Mouse (Mus musculus) kidney, adult 2 months (tissue): Measurements from ENCODE around the gene Dcxr. TPM values are rescaled to one million over a fixed set of nuclear protein-coding genes. Genes with fewer than 3 reads are reported as not detected.

Experiments
- DNase-seq: peaks from one replicate; pipeline ENCODE4 v3.0.0; 2021
- H3K27ac ChIP-seq: fragments of 200-500 bp; 2 replicates; pipeline ENCODE4 v1.5.1; 2012; ENCODE audit warnings: low read depth, low read length, control low read depth, inconsistent platforms; ENCODE audit not compliant: insufficient read depth
- H3K27me3 ChIP-seq: fragments of 200-500 bp; replicated peaks from 2 replicates; pipeline ENCODE4 v1.6.1; 2012; ENCODE audit warnings: mild to moderate bottlenecking, moderate library complexity, low read length, inconsistent platforms; ENCODE audit not compliant: control insufficient read depth, insufficient read depth
- H3K36me3 ChIP-seq: fragments of 200-500 bp; 2 replicates; pipeline ENCODE4 v1.6.1; 2012; ENCODE audit warnings: mild to moderate bottlenecking, moderate library complexity, low read length, inconsistent platforms; ENCODE audit not compliant: control insufficient read depth, insufficient read depth
- H3K4me1 ChIP-seq: fragments of 200-500 bp; 2 replicates; pipeline ENCODE4 v1.6.1; 2011; ENCODE audit warnings: low read length; ENCODE audit not compliant: control insufficient read depth, insufficient read depth
- H3K4me3 ChIP-seq: fragments of 200-500 bp; 2 replicates; pipeline ENCODE4 v1.5.1; 2011; ENCODE audit warnings: mild to moderate bottlenecking, low read depth, low read length, control low read depth; ENCODE audit not compliant: insufficient read depth
- CTCF ChIP-seq: fragments of 200-500 bp; conservative IDR thresholded peaks from 2 replicates; pipeline ENCODE4 v1.5.1; 2011; ENCODE audit warnings: low read depth, mild to moderate bottlenecking, control low read depth, low read length, moderate library complexity, mixed read lengths; ENCODE audit not compliant: insufficient read depth, insufficient read length
- POLR2A ChIP-seq: fragments of 200-500 bp; IDR thresholded peaks from one replicate; pipeline ENCODE4 v1.6.1; 2011; ENCODE audit warnings: low read depth, low read length, control low read depth
- WGBS: fragments of 180-500 bp; shearing (Covaris S2); methylation state at CpG from one replicate; pipeline ENCODE4 v1.1.7; 2018; 5-methylcytosine and 5-hydroxymethylcytosine counted together
- polyA plus RNA-seq: library from polyadenylated mRNA; depleted of rRNA; stranded (reverse); fragments of >200 nt; gene quantifications from 2 replicates; pipeline ENCODE4 v1.2.3, GENCODE M21; 2012

Gene Dcxr
- polyA plus RNA-seq, 1 experiment, result 910 TPM

GRCm38 (mm10) chr11:120720450-120720849 lies 6.6 kb downstream of the Dcxr start:
- H3K27ac ChIP-seq, result no peak overlapping the region
- peaks cover 11% of the 10 kb centered on the region; the same call in 1 of the 2 replicates for H3K4me1 ChIP-seq
- peak; percentile 90 for DNase-seq
- no peaks in the 10 kb centered on the region for H3K36me3 ChIP-seq
- peak; percentile 98 for TF ChIP-seq CTCF
- TF ChIP-seq POLR2A, result no peak
- no peaks in the 10 kb centered on the region for H3K27me3 ChIP-seq
- 10% methylated on average over 17 of the region's 17 CpGs for WGBS
- H3K4me3 ChIP-seq, result no peak overlapping the region

DNA sequence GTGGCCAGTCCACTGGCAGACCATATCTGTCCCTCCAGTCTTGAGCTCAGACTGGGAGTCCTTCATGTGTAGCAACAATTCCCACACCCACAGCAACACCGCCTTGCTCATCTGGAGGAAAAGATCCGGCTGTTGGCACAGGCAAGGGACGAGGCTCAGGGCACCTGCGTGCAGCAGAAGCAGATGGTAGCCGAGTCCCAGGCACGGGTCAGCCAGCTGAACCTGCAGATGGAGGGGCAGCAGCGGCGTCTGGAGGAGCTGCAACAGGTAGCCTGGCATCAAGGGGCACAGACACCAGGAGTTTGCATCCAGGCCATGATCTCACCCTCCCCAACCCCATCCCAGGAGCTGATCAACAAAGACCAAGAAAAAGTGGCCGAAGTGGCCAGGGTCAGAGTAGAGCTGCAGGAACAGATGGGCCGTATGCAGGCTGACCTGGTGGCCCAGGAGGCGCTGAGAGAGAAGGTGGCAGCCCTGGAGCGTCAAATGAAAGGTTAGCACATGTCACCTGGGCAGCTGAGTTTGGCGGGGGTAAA lies 7.2 kb downstream of the Dcxr start:
- Histone ChIP-seq H3K36me3 (no peaks in the 10 kb centered on the region), H3K27ac (no peak overlapping the region), H3K4me1 (peaks cover 11% of the 10 kb centered on the region; the same call in 1 of the 2 replicates), H3K4me3 (no peak overlapping the region), H3K27me3 (no peaks in the 10 kb centered on the region)
- no peak for DNase-seq
- 89% methylated on average over 13 of the region's 13 CpGs for WGBS
- TF ChIP-seq POLR2A (no peak), CTCF (no peak)

- Histone ChIP-seq H3K4me1 (peaks cover 15% of the 10 kb centered on the region; the same call in 1 of the 2 replicates), H3K27me3 (no peaks in the 10 kb centered on the region), H3K27ac (no peak overlapping the region), H3K36me3 (no peaks in the 10 kb centered on the region), H3K4me3 (no peak overlapping the region)
- no peak for TF ChIP-seq CTCF
- TF ChIP-seq POLR2A, result no peak
- no peak for DNase-seq
- 90% methylated on average over 9 of the region's 9 CpGs for WGBS
Measured at GRCm38 (mm10) chr11:120719242-120719641, 7.8 kb downstream of the Dcxr start.

DNA sequence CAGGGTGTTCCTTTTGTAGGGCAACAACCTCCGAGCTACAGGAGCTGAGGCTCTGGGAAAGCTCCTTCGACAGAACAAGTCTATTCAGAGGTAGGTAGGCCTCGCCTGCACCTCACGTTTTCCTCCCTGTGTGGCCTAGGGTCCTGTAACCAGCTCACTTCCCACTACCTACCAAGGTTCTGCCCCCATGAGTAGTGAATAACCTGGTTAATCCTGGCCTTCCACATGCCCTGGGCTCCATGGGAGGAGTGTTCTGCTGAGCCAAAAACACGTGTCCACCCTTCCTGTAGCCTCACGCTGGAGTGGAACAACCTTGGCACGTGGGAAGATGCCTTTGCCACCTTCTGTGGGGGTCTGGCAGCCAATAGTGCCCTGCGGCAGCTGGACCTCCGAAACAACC lies 11.9 kb downstream of the Dcxr start:
- H3K4me3 ChIP-seq, result no peak overlapping the region
- no peaks in the 10 kb centered on the region for H3K36me3 ChIP-seq
- DNase-seq, result no peak
- WGBS, result 94% methylated on average over 9 of the region's 9 CpGs
- H3K27ac ChIP-seq, result no peak overlapping the region
- H3K4me1 ChIP-seq, result peaks cover 10% of the 10 kb centered on the region; the same call in 1 of the 2 replicates
- no peak for TF ChIP-seq POLR2A
- TF ChIP-seq CTCF, result no peak
- H3K27me3 ChIP-seq, result no peaks in the 10 kb centered on the region

GRCm38 (mm10) chr11:120714546-120714945 lies 12.5 kb downstream of the Dcxr start:
- Histone ChIP-seq H3K27me3 (no peaks in the 10 kb centered on the region), H3K27ac (no peak overlapping the region), H3K36me3 (no peaks in the 10 kb centered on the region), H3K4me3 (peak overlapping the region; percentile 70), H3K4me1 (peaks cover 10% of the 10 kb centered on the region; the same call in 1 of the 2 replicates)
- WGBS, result 46% methylated on average over 10 of the region's 10 CpGs
- DNase-seq, result no peak
- TF ChIP-seq POLR2A, result no peak
- TF ChIP-seq CTCF, result no peak

GRCm38 (mm10) chr11:120713580-120714518 lies 13.2 kb downstream of the Dcxr start, which contains the start of the genes Cenpx and Lrrc45:
Gene Cenpx (minus strand): TSS chr11:120713738.
Gene Lrrc45 (plus strand): TSS chr11:120713925.
- DNase-seq, result peak; percentile 99
- H3K36me3 ChIP-seq, result no peaks in the 10 kb centered on the region
- H3K27me3 ChIP-seq, result no peaks in the 10 kb centered on the region
- peak within 1 kb of the TSS; percentile 78 for H3K4me3 ChIP-seq
- peak within 1 kb of the TSS; percentile 33; the same call in 1 of the 2 replicates for H3K27ac ChIP-seq
- 1% methylated on average over 53 of the region's 53 CpGs for WGBS
- peaks cover 10% of the 10 kb centered on the region; the same call in 1 of the 2 replicates for H3K4me1 ChIP-seq
- TF ChIP-seq CTCF (0 out of 2 replicates have a peak, but pooled peaks have one; percentile 7), POLR2A (peak; percentile 60)

DNA sequence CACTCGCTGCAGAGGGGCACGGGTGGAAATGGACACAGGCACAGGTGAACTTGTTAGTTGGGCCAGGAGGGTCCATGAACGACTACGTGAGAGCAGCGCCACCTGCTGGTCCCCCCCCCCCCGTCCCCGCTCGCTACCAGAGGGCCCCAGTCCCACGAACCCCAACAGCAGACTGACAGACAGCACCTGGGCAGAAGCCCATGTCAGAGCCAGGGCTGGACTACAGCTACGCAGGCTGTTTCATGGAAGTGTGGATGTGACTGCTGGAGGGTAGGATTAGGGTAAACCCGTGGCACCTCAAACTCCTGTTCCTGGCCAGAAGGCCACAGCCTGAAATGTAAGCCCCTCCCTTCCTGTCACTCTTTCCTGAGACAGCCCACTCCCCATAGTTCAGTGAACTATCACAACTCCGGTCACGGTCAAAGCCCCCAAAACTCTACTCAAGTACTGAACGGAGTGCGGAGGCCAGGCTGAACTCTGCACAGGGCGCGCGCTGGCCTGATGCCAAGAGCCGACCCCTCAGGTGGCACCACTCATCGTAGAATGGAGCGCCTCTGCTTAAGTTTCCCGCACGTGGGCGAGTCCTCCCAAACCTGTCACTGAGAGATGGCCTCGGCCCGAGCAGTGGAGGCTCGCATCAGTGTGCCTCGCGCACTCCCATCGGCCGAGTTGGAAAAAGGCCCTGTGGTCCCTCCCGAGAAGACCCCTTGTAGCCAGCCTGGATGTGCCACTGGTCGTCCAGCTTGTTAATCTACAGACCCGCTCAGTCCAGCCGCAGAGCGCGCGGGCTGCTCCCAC lies 14.1 kb downstream of the Dcxr start:
- no peaks in the 10 kb centered on the region for H3K27me3 ChIP-seq
- under 1% methylated on average over 38 of the region's 38 CpGs for WGBS
- DNase-seq, result peak; percentile 57
- peaks cover 10% of the 10 kb centered on the region; the same call in 1 of the 2 replicates for H3K4me1 ChIP-seq
- H3K4me3 ChIP-seq, result peak overlapping the region; percentile 78
- H3K36me3 ChIP-seq, result no peaks in the 10 kb centered on the region
- no peak for TF ChIP-seq POLR2A
- peak; percentile 60 for TF ChIP-seq CTCF
- H3K27ac ChIP-seq, result peak overlapping the region; percentile 33; the same call in 1 of the 2 replicates
